ENCODE assay signal across 15 mouse cellular contexts in genomic region chr19:41365570-41365969, GRCm38 (mm10). TPM values are rescaled to one million over a fixed set of nuclear protein-coding genes. Genes with fewer than 3 reads are reported as not detected.
"Had no signal": no experiment of that assay in that cellular context is flagged by ENCODE, and none has a peak within 500 bp of the region (broad histone marks: within the 10 kb centered on the region; RNA-seq: fewer than 3 reads in every experiment).

No protein-coding gene starts in this region.

- H3K27ac ChIP-seq: kidney, embryonic 15.5 days; left cerebral cortex, adult 2 months; limb, embryonic 15.5 days; liver, embryonic 12.5 days; midbrain, embryonic 10.5 days; neural tube, embryonic 15.5 days had no signal

- H3K36me3 ChIP-seq: kidney, embryonic 15.5 days; limb, embryonic 15.5 days; liver, embryonic 12.5 days; midbrain, embryonic 10.5 days; neural tube, embryonic 15.5 days had no signal

- H3K27me3 ChIP-seq: kidney, embryonic 15.5 days; limb, embryonic 15.5 days; liver, embryonic 12.5 days; neural tube, embryonic 15.5 days had no signal

- H3K9ac ChIP-seq: kidney, embryonic 15.5 days; limb, embryonic 15.5 days; liver, embryonic 12.5 days; lung, embryonic 14.5 days; neural tube, embryonic 15.5 days had no signal

- DNase-seq: kidney, adult 2 months; kidney, postnatal 14 days; lung, embryonic 14.5 days; lung, postnatal 10 days; lung, postnatal 4 days; midbrain, embryonic 14.5 days; thymus, adult 18-20 months; thymus, postnatal 25 days had no signal

- H3K4me1 ChIP-seq: kidney, embryonic 15.5 days; limb, embryonic 15.5 days; midbrain, embryonic 10.5 days; neural tube, embryonic 15.5 days had no signal

- H3K4me3 ChIP-seq: kidney, embryonic 15.5 days; left cerebral cortex, adult 2 months; limb, embryonic 15.5 days; liver, embryonic 12.5 days; midbrain, embryonic 10.5 days; myocyte; neural tube, embryonic 15.5 days had no signal

- ATAC-seq: liver, embryonic 12.5 days had no signal

- H3K9me3 ChIP-seq: kidney, embryonic 15.5 days; limb, embryonic 15.5 days; liver, embryonic 12.5 days; midbrain, embryonic 10.5 days; neural tube, embryonic 15.5 days had no signal

- H3K4me2 ChIP-seq: kidney, embryonic 15.5 days; limb, embryonic 15.5 days; liver, embryonic 12.5 days; lung, embryonic 14.5 days; neural tube, embryonic 15.5 days had no signal

RNA-seq across cellular contexts. Expression of gene Pik3ap1, which starts 19.3 kb away (rescaled TPM):
- polyA plus RNA-seq: myocyte had no signal
